Mouse (Mus musculus) liver, embryonic 11.5 days (tissue): Measurements from ENCODE around the gene Itgb3. TPM values are rescaled to one million over a fixed set of nuclear protein-coding genes. Genes with fewer than 3 reads are reported as not detected.
A peak's percentile ranks its signal among the peaks of the same experiment; 100 is the strongest.

Experiments used
- ATAC-seq: fragments of 200-750 bp; cut with Nextera tagmentation; replicated peaks from 2 replicates; pipeline ENCODE4 v1.8.0; 2017; ENCODE audit warnings: moderate number of reproducible peaks, mild to moderate bottlenecking, moderate TSS enrichment, moderate library complexity; ENCODE audit not compliant: low FRiP score
- DNase-seq: peaks from one replicate; pipeline ENCODE4 v3.0.0-alpha.2; 2017; ENCODE audit warnings: low spot score
- H3K27ac ChIP-seq: fragments of 300-500 bp; sonication (generic); 2 replicates; pipeline ENCODE4 v1.5.1; 2014; ENCODE audit warnings: mild to moderate bottlenecking, low read depth, low read length, control low read depth
- H3K27me3 ChIP-seq: fragments of 300-500 bp; sonication (generic); replicated peaks from 2 replicates; pipeline ENCODE4 v1.6.1; 2014; ENCODE audit warnings: low read length, mixed read lengths; ENCODE audit not compliant: control insufficient read depth, insufficient read depth
- H3K36me3 ChIP-seq: fragments of 300-500 bp; sonication (generic); 2 replicates; pipeline ENCODE4 v1.6.1; 2014; ENCODE audit warnings: mild to moderate bottlenecking, low read length, moderate library complexity, mixed read lengths; ENCODE audit not compliant: control insufficient read depth, insufficient read depth
- H3K4me1 ChIP-seq: fragments of 300-500 bp; sonication (generic); replicated peaks from 2 replicates; pipeline ENCODE4 v1.6.1; 2014; ENCODE audit warnings: low read length, mixed read lengths; ENCODE audit not compliant: control insufficient read depth, insufficient read depth
- H3K4me2 ChIP-seq: fragments of 300-500 bp; sonication (generic); 2 replicates; pipeline ENCODE4 v1.6.1; 2014; ENCODE audit warnings: mild to moderate bottlenecking, control low read depth, moderate library complexity
- H3K4me3 ChIP-seq: fragments of 300-500 bp; sonication (generic); 2 replicates; pipeline ENCODE4 v1.5.1; 2014; ENCODE audit warnings: low read depth, low read length, control low read depth
- H3K9ac ChIP-seq: fragments of 300-500 bp; sonication (generic); 2 replicates; pipeline ENCODE4 v1.6.1; 2014; ENCODE audit warnings: low read depth, low read length, control low read depth
- H3K9me3 ChIP-seq: fragments of 300-500 bp; sonication (generic); 2 replicates; pipeline ENCODE4 v1.6.1; 2016; ENCODE audit warnings: low read length, inconsistent platforms, mixed read lengths; ENCODE audit not compliant: control insufficient read depth
- WGBS: fragments of 180-500 bp; shearing (Covaris S2); extraction: QIAGEN DNeasy Blood & Tissue Kit; methylation state at CpG from one replicate; pipeline ENCODE4 v1.1.7; 2014; 5-methylcytosine and 5-hydroxymethylcytosine counted together
- polyA plus RNA-seq: library from polyadenylated mRNA; unstranded; fragments of >200 nt; fragmentation: Nextera tagmentation; extraction: Ambion mirVana; gene quantifications from 2 replicates; pipeline ENCODE4 v1.2.1, GENCODE M21; 2014

The Itgb3 gene
- polyA plus RNA-seq, 1 experiment from 2014 or later = 16.4 TPM

DNA sequence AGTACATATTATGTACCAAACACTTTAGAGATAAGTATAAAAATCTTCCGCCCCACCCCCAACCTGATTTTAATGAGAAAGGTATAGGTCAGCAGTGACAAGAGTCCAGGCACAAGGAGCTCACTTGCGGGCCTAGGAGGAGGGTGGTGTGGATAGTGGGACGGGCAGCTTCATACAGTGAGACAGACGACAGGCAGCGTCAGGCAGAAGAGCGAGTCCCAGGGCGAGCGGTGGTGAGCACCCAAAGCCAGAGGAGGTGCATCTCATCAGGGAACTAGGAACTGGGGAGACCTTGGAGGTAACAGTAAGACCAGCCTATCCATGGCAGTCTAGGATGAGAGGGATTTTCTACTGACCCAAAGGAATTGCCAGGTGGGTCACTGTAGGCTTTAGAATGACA is 28.2 kb upstream of the Itgb3 start:
- H3K9ac ChIP-seq = no peak overlapping the region
- 90% methylated on average over 8 of the region's 8 CpGs for WGBS
- peaks cover 4% of the 10 kb centered on the region; the same call in 1 of the 2 replicates for H3K27me3 ChIP-seq

GRCm38 (mm10) chr11:104580091-104580490 is 27.7 kb upstream of the Itgb3 start:
- H3K9me3 ChIP-seq = no peaks in the 10 kb centered on the region

More for the DNA sequence above, 28.2 kb upstream of the Itgb3 start:
- no peak overlapping the region for H3K27ac ChIP-seq
- no peaks in the 10 kb centered on the region for H3K36me3 ChIP-seq
- ATAC-seq (no peak), DNase-seq (no peak)
- H3K4me3 ChIP-seq = no peak overlapping the region
- H3K4me1 ChIP-seq = no peaks in the 10 kb centered on the region
- H3K4me2 ChIP-seq = no peak overlapping the region
- no peaks in the 10 kb centered on the region for H3K9me3 ChIP-seq

GRCm38 (mm10) chr11:104580606-104581005 is 27.2 kb upstream of the Itgb3 start:
- H3K27ac ChIP-seq = no peak overlapping the region
- peaks cover 4% of the 10 kb centered on the region; the same call in 1 of the 2 replicates for H3K27me3 ChIP-seq
- no peaks in the 10 kb centered on the region for H3K36me3 ChIP-seq
- H3K4me1 ChIP-seq = no peaks in the 10 kb centered on the region
- WGBS = 78% methylated on average over 5 of the region's 5 CpGs
- H3K4me2 ChIP-seq = no peak overlapping the region
- ATAC-seq = no peak
- DNase-seq = no peak
- no peaks in the 10 kb centered on the region for H3K9me3 ChIP-seq
- no peak overlapping the region for H3K4me3 ChIP-seq
- no peak overlapping the region for H3K9ac ChIP-seq

More at GRCm38 (mm10) chr11:104580091-104580490, 27.7 kb upstream of the Itgb3 start:
- Histone ChIP-seq H3K27me3 (peaks cover 4% of the 10 kb centered on the region; the same call in 1 of the 2 replicates), H3K36me3 (no peaks in the 10 kb centered on the region), H3K27ac (no peak overlapping the region), H3K4me3 (no peak overlapping the region), H3K4me1 (no peaks in the 10 kb centered on the region), H3K4me2 (no peak overlapping the region), H3K9ac (no peak overlapping the region)
- DNase-seq = no peak
- ATAC-seq = no peak
- WGBS = 81% methylated on average over 6 of the region's 6 CpGs

GRCm38 (mm10) chr11:104581446-104582307 is 26.1 kb upstream of the Itgb3 start:
- peaks cover 4% of the 10 kb centered on the region; the same call in 1 of the 2 replicates for H3K27me3 ChIP-seq
- DNase-seq = no peak
- H3K9me3 ChIP-seq = no peaks in the 10 kb centered on the region
- H3K36me3 ChIP-seq = no peaks in the 10 kb centered on the region
- peak overlapping the region; percentile 2; the same call in 1 of the 2 replicates for H3K4me2 ChIP-seq
- H3K4me3 ChIP-seq = no peak overlapping the region
- ATAC-seq = no peak
- no peak overlapping the region for H3K9ac ChIP-seq
- 48% methylated on average over 18 of the region's 18 CpGs for WGBS
- H3K4me1 ChIP-seq = no peaks in the 10 kb centered on the region
- H3K27ac ChIP-seq = no peak overlapping the region

GRCm38 (mm10) chr11:104582308-104582606 is 25.5 kb upstream of the Itgb3 start:
- 68% methylated on average over 2 of the region's 2 CpGs for WGBS
- Histone ChIP-seq H3K4me1 (no peaks in the 10 kb centered on the region), H3K9me3 (no peaks in the 10 kb centered on the region), H3K27me3 (peaks cover 4% of the 10 kb centered on the region; the same call in 1 of the 2 replicates), H3K27ac (no peak overlapping the region), H3K9ac (no peak overlapping the region), H3K4me3 (no peak overlapping the region), H3K4me2 (no peak overlapping the region), H3K36me3 (no peaks in the 10 kb centered on the region)
- ATAC-seq (no peak), DNase-seq (no peak)

DNA sequence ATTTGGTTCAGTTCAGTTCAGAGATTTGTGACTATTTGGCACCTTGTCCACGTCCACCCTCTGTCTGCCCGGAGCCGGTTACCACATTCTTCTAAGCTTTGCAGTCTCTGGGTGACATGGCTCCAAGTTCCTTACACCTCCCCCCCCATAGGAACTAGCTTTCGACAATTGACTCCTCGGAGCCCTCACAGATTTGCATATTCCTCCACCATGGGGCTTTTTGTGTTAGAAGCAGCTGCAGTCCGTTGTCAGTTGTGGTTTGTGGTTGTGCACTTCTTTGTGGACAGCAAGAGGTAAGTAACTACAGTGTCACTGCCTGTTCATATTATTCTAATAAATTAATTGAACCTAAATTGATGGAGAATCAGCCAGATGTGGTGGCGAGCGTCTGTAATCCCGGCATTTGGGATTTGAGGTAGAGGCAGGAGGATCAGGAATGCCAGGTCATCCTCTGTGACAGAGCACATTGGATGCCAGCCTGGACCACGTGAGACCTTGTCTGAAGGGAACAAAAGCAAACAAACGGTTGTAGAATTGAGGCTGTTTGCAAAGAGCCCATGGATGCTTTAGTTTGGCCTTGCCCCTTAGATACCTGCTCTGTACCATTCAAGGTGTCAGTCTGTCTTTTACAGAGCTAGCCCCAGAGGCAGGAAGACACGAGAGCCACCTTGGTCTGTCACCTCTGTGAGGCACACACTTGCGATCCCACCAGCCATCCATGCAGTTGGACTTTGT is 25.0 kb upstream of the Itgb3 start:
- Histone ChIP-seq H3K27me3 (peaks cover 4% of the 10 kb centered on the region; the same call in 1 of the 2 replicates), H3K9ac (no peak overlapping the region), H3K9me3 (no peaks in the 10 kb centered on the region), H3K4me2 (no peak overlapping the region), H3K36me3 (no peaks in the 10 kb centered on the region), H3K27ac (no peak overlapping the region), H3K4me1 (no peaks in the 10 kb centered on the region), H3K4me3 (no peak overlapping the region)
- WGBS = 51% methylated on average over 13 of the region's 13 CpGs
- no peak for ATAC-seq
- no peak for DNase-seq

DNA sequence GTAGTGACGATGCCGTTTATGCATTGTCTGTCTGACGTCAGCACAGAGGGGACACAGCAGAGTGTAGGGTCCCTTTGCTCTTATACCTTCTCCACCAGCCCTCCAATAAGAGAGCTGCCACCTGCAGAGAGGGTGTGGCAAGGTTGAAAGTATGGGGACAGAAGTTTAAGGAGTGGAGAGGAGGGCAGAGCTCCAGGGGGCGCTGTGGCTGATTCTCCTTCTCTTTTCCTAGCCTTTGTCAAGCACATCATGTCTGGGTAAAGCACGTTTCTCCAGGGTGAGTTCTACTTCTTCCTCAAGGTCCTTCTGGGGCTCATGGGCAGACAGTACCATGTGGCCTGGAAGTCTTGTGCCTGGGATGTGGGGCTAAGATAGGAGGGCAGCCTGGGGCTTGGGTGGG is 22.3 kb upstream of the Itgb3 start:
- no peak overlapping the region for H3K4me2 ChIP-seq
- H3K4me1 ChIP-seq = no peaks in the 10 kb centered on the region
- DNase-seq (no peak), ATAC-seq (no peak)
- H3K4me3 ChIP-seq = no peak overlapping the region
- no peaks in the 10 kb centered on the region for H3K9me3 ChIP-seq
- H3K36me3 ChIP-seq = no peaks in the 10 kb centered on the region
- H3K27me3 ChIP-seq = no peaks in the 10 kb centered on the region
- WGBS = 73% methylated on average over 5 of the region's 5 CpGs
- H3K27ac ChIP-seq = no peak overlapping the region
- H3K9ac ChIP-seq = no peak overlapping the region

GRCm38 (mm10) chr11:104587904-104588303 is 19.9 kb upstream of the Itgb3 start:
- Histone ChIP-seq H3K4me1 (no peaks in the 10 kb centered on the region), H3K4me2 (no peak overlapping the region), H3K27me3 (no peaks in the 10 kb centered on the region), H3K27ac (no peak overlapping the region), H3K9me3 (no peaks in the 10 kb centered on the region), H3K9ac (no peak overlapping the region), H3K4me3 (no peak overlapping the region), H3K36me3 (no peaks in the 10 kb centered on the region)
- no peak for DNase-seq
- WGBS = 92% methylated on average over 9 of the region's 9 CpGs
- ATAC-seq = no peak
